Mouse (Mus musculus) spleen, adult 2 months (tissue): ENCODE results near the gene Tfeb.

Experiments used
- CTCF ChIP-seq: fragments of 200-500 bp; IDR thresholded peaks from 2 replicates; pipeline ENCODE4 v1.5.1; 2011; ENCODE audit warnings: mild to moderate bottlenecking, inconsistent platforms; ENCODE audit not compliant: insufficient read depth, insufficient read length, insufficient replicate concordance; ENCODE audit errors: extremely low read depth
- POLR2A ChIP-seq: fragments of 200-500 bp; IDR thresholded peaks from 2 replicates; pipeline ENCODE4 v1.6.1; 2011; ENCODE audit warnings: low read depth, low read length, inconsistent platforms

DNA sequence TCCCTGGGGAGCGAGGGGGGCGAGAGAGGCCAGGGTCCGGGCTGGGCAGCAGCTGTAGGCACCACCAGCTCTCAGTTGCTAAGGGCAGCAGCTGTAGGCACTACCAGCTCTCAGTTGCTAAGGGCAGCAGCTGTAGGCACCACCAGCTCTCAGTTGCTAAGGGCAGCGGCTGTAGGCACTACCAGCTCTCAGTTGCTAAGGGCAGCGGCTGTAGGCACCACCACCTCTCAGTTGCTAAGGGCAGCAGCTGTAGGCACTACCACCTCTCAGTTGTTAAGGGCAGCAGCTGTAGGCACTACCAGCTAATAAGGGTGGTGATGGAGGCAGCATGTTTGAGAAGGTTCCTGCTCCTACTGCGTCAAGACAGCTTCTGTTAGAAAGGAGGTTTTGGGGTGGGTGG is 52.2 kb downstream of the Tfeb start:
- TF ChIP-seq POLR2A (no peak), CTCF (no peak)
